Mouse (Mus musculus) liver, embryonic 14.5 days (tissue): ENCODE data around the gene Ninl.

Source experiments
- CTCF ChIP-seq: IDR thresholded peaks from 2 replicates; pipeline ENCODE4 v1.5.1; 2016; ENCODE audit warnings: antibody characterized with exemption, low read depth, control low read depth
- EP300 ChIP-seq: IDR thresholded peaks from 2 replicates; pipeline ENCODE4 v1.6.1; 2016; ENCODE audit warnings: antibody characterized with exemption, low read depth

- TF ChIP-seq EP300 (no peak), CTCF (no peak)
Measured at GRCm38 (mm10) chr2:150955859-150956258, 83.3 kb downstream of the Ninl start.
